Mouse (Mus musculus) T-helper 1 cell (primary cell): ENCODE data around the gene Apom.

ENCODE experiments used
- in situ Hi-C: fragments of 300-600 bp; cut with MboI, MseI; formaldehyde crosslinking; loops from one replicate; pipeline ENCODE4 v1.15.1; 2025; ENCODE audit warnings: high pct_unique_total_duplicates

Apom gene

GRCm38 (mm10) chr17:35131500-35132173, at the start of gene Apom:
TSS of gene Apom (minus strand) at chr17:35132050.
- in situ Hi-C loops, result no loop called here

GRCm38 (mm10) chr17:35180093-35180492, 48.2 kb upstream of the Apom start:
- in situ Hi-C loops, result no loop called here

DNA sequence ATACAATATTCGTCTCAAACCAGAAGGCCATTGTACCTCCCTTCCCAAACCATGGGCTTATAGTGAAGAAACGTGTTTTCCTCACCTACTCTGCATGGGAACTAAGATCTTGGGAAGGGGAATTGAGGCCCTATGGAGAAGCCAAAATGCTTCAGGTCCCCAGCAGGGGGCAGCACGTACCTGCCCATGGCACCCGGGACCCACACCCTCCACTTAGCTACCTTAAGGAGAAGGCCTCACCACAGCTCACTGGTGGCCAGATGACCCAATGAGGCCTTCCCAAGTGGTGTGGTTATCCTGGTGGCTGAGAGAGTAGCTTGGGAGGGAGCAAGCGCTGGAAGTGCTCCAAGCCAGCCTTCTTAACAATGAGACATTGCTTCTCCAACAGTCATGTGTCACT, 46.7 kb upstream of the Apom start:
- in situ Hi-C loops, result no loop called here

DNA sequence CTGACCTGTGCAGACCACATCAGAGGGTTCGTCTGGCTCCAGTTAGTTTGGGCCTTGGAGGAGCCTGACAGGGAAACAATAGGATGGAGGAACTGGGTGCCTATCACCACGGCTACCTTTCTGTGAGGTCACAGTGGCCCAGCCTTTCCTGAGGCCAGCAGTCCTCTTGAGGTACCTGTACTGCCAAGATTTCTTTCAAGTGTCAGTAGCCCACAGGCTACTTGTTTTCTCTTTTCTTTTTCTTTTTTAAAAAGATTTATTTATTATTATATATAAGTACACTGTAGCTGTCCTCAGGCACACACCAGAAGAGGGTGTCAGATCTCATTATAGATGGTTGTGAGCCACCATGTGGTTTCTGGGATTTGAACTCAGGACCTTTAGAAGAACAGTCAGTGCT, 44.1 kb upstream of the Apom start, which contains the start of gene Aif1:
Gene Aif1, minus strand, starts transcription at position 101 of the 400 bp plus-strand sequence.
- in situ Hi-C loops, result no loop called here

GRCm38 (mm10) chr17:35175382-35175781, 43.5 kb upstream of the Apom start:
- in situ Hi-C loops, result no loop called here

DNA sequence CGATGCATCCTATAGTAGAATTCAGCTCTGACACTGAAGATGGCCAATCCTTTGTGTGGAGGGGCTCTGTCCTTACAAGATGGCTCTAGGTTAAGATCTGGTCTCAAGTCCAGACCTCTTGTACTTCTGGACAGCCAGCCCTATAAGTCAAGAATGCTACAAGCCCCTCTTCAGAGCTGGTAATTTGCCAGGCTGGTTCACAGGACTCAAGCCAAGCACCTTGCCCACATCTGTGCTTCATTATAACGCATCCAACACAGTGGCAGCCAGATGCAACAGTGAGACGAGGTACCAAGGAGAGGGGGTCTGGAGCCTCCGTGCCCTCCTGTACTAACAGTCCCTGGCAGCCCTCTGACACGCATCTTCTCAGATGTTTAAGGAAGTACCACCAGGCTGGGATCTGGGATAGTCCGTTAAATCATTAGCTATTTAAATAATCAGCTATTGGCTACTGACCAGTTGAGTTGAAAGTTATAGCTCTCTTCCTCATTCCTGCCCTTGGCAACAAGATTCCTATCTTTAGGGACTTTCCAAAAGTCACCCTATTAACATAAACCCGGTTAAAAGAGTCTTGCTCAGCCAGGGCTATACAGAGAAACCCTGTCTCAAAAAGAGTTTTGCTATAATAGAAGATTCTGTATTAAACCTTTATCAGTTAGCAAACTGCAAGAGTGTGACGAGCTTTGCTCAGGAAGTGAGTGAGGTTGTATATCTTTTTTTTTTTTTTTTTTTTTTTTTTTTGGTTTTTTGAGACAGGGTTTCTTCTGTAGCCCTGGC, 42.5 kb upstream of the Apom start:
- in situ Hi-C loops, result loop anchor here (5.0 kb wide), 1 partner anchor 58 kb away; the partner anchor contains the start of gene Atp6v1g2

DNA sequence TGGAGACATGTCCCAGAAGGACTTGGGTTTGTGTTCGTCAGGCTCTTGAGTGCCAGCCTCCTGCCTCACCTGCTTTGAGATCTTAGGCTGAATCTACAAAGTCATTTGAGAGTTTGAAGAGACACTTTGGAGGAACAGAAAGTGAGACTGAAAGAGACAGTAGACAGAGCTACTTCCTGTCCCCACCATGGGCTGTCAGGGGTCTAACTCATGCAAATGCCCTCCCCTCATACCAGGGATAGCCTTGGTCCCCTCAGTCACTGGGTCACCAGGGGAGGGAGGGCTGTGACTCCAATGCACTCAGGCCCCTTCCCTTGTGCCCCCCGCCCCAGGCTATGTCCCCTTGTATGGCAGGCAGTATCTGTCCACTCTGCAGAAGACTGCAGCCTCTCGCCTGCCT, 41.5 kb upstream of the Apom start:
- in situ Hi-C loops, result loop anchor here (5.0 kb wide), 1 partner anchor 59 kb away; the partner anchor contains the start of gene Atp6v1g2

GRCm38 (mm10) chr17:35172445-35173234, 40.8 kb upstream of the Apom start:
- in situ Hi-C loops, result loop anchor here (5.0 kb wide), 1 partner anchor 60 kb away; the partner anchor contains the start of gene Atp6v1g2

DNA sequence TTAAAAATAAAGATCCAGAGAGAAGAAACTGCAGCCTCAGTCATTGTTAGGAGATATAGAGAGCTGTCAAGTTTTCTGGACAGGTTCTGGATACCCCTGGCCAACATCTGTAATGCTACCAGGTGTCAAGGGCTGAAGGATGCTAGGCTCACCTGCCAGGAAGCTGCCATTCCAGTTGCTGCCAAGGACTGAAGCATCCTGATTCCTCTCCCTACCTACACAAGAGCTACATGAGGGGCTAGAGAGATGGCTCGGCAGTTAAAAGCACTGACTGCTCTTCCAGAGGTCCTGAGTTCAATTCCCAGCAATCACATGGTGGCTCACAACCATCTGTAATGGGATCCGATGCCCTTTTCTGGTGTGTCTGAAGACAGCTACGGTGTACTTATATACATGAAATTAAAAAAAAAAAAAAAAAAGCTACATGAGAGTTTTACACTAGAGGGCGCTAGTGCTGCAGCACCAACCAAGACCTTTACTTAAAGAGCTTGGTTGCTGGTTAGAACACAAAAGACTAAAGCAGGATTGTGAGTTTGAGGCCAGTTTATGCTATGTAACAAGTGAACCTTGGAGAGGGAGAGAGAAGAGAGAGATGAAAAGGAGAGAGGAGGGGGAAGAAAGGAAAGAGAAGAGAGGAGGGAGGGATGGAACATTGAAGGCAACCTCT, 36.8 kb upstream of the Apom start:
- in situ Hi-C loops, result no loop called here

- in situ Hi-C loops, result no loop called here
Measured at GRCm38 (mm10) chr17:35167794-35168193, 35.9 kb upstream of the Apom start.

DNA sequence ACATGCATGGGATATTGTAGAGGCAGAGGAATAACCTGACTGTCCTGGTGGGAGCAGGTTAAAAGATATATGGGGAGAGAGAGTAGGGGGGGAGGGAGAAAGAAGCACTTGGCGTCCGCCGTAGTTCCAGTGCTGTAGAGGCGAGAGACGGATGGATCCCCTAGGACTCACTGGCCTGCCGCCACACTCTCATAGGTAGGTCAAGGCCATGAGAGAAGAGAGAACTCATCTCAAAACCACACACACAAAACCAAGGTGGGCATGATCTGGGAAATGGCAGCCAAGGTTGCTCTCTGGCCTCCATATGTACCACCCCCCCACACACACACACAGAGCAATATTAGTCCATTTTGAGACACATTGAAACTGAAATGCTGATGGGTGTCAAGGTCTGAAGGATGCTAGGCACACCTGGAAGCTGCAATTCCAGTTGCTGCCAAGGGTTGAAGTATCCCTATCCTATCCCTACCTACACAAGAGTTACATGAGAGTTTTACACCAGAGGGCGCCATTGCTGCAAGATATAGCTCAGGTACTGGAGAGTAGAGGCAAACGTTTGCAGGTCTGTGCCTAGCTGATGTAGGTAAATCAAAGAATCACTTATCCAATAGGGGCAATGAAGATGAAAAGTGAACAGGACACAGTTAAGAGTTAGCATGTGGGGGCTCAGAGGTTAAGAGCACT, 34.6 kb upstream of the Apom start:
- in situ Hi-C loops, result no loop called here

DNA sequence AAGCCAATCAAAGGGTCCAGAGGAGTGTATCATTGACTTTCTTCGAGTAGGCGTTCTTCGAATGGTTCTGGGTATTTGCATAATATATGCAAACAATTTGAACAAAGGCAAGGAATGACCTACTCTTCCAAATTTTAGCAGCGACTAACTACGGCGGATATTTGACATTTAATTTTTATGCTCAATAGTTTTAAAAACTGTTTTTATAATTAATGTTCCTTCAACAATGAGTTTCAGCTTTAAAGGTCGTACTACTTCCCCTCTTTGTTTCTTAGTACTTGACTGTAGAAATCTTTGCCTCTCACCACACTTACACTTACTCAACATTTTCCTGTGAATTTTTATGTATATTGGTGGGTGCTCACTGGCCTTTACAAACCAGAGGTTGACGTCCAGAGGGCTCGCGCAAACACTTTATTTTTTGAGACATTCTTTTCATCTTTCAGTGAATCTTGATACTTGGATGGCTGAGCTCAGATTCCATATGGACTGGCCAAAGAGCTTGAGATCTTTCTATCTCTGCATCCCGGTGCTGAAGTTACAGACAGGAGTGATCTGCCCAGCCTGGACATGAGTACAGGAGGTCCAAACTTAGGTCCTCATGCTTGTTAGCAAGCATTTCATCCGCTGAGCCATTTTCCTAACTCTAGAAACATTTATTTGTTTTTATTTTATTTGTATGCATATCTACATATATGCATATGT, 33.8 kb upstream of the Apom start:
- in situ Hi-C loops, result no loop called here

DNA sequence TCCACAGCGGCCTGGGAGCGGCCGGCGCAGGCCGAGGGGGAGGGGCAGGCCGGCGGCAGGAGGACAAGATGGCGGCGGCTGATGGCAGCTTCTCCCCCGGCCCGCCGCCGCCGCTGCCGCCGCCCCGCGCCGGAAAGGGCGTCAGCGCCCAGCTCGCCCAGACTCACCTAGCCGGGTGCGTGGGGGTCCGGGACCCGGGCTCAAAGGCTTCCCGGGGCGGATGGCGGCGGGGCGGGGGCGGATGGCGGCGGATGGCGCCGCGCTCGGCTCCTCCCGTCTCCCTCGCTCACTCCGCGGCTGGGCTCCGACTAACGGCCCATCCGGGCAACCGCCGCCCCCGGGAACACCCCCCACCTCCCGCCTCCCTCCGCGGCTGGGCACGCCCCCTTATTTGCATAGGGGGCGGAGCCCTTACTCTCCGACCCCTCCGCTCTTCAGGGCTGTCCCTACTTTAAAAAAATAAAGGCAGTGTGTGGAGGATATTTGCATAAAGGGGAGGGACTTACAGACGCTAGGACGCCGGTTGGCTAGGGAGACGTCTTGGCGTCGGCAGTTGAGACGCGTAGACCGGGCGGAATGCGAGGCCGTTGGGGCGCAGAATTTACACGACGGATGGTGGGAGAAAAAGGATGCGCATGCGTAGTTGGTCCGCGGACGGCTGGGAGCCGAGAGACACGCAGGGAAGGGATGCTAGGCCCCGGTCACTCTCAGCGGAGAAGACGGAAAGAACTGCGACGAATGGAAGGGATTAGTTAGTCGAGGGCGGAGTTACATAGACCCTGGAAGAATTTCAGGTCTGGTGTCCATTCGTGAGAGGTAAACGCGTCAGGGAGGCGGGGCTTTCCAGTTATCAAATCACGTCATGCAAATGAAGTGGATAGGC, 33.0 kb upstream of the Apom start, which contains the start of gene Prrc2a:
Gene Prrc2a, minus strand, starts transcription at position 330 of the 883 bp plus-strand sequence.
- in situ Hi-C loops, result no loop called here

GRCm38 (mm10) chr17:35164218-35164567, 32.3 kb upstream of the Apom start:
- in situ Hi-C loops, result no loop called here

- in situ Hi-C loops, result no loop called here
Measured at GRCm38 (mm10) chr17:35163326-35164081, 31.7 kb upstream of the Apom start.

- in situ Hi-C loops, result no loop called here
Measured at GRCm38 (mm10) chr17:35162730-35163129, 30.9 kb upstream of the Apom start.

- in situ Hi-C loops, result no loop called here
Measured at GRCm38 (mm10) chr17:35162121-35162520, 30.3 kb upstream of the Apom start.

- in situ Hi-C loops, result no loop called here
Measured at GRCm38 (mm10) chr17:35161421-35161820, 29.6 kb upstream of the Apom start.

- in situ Hi-C loops, result no loop called here
Measured at GRCm38 (mm10) chr17:35159638-35160037, 27.8 kb upstream of the Apom start.
